Mouse (Mus musculus) MEL (cell line): ENCODE results near the gene Mrps25. TPM values are rescaled to one million over a fixed set of nuclear protein-coding genes. Genes with fewer than 3 reads are reported as not detected.

Experiments
- DNase-seq: peaks from one replicate; pipeline ENCODE4 v3.0.0; 2011; ENCODE audit warnings: low read depth, low spot score
- H3K27ac ChIP-seq: 2 replicates; pipeline ENCODE4 v1.5.1; 2012; ENCODE audit warnings: low read depth, mild to moderate bottlenecking, control low read depth, low read length, moderate library complexity; ENCODE audit not compliant: control insufficient read depth
- H3K27me3 ChIP-seq, 2 experiments: fragments of 150-350 bp in 1 of 2; sonication (generic) in 1 of 2; 2 replicates each; pipeline ENCODE4 v1.6.1; 2012; ENCODE audit warnings: low read length in 2 of 2, mild to moderate bottlenecking in 2 of 2, improper control_type of control experiment in 1 of 2, moderate library complexity in 1 of 2; ENCODE audit not compliant: insufficient read depth in 2 of 2, control insufficient read depth in 1 of 2
- H3K36me3 ChIP-seq, 2 experiments: 2 replicates each; pipeline ENCODE4 v1.6.1; 2012 to 2014; ENCODE audit warnings: low read length in 2 of 2, improper control_type of control experiment in 1 of 2, inconsistent platforms in 1 of 2, mild to moderate bottlenecking in 1 of 2; ENCODE audit not compliant: insufficient read depth in 2 of 2, control insufficient read depth in 1 of 2
- H3K4me1 ChIP-seq, 2 experiments: fragments of 150-350 bp in 1 of 2; sonication (generic) in 1 of 2; 2 replicates each; pipeline ENCODE4 v1.6.1; 2012; ENCODE audit warnings: low read length in 2 of 2, improper control_type of control experiment in 1 of 2, mild to moderate bottlenecking in 1 of 2; ENCODE audit not compliant: insufficient read depth in 2 of 2, control insufficient read depth in 1 of 2
- H3K4me3 ChIP-seq, 2 experiments: fragments of 150-350 bp in 1 of 2; sonication (generic) in 1 of 2; 2 replicates each; pipeline ENCODE4 v1.5.1; 2012; ENCODE audit warnings: low read depth in 2 of 2, low read length in 2 of 2, mild to moderate bottlenecking in 2 of 2, moderate library complexity in 2 of 2, control low read depth in 1 of 2, improper control_type of control experiment in 1 of 2; ENCODE audit not compliant: control insufficient read depth in 1 of 2, insufficient read depth in 1 of 2
- H3K79me2 ChIP-seq: 2 replicates; pipeline ENCODE4 v1.6.1; 2012; ENCODE audit warnings: mild to moderate bottlenecking, low read length, moderate library complexity; ENCODE audit not compliant: control insufficient read depth, poor library complexity, insufficient read depth
- H3K9ac ChIP-seq: 2 replicates; pipeline ENCODE4 v1.6.1; 2012; ENCODE audit warnings: low read depth, mild to moderate bottlenecking, control low read depth, low read length, moderate library complexity; ENCODE audit not compliant: control insufficient read depth, poor library complexity, severe bottlenecking
- H3K9me3 ChIP-seq: fragments of 150-350 bp; sonication (generic); replicated peaks from 2 replicates; pipeline ENCODE4 v1.6.1; 2012; ENCODE audit warnings: mild to moderate bottlenecking, low read length, improper control_type of control experiment, moderate library complexity; ENCODE audit not compliant: insufficient read depth
- BHLHE40 ChIP-seq: IDR thresholded peaks from 2 replicates; pipeline ENCODE4 v1.6.1; 2012; ENCODE audit warnings: low read depth, mild to moderate bottlenecking, inconsistent platforms, low read length, improper control_type of control experiment, borderline replicate concordance
- CHD1 ChIP-seq: IDR thresholded peaks from 2 replicates; pipeline ENCODE4 v1.6.1; 2012; ENCODE audit warnings: low read depth, mild to moderate bottlenecking, inconsistent platforms, low read length, improper control_type of control experiment
- CTCF ChIP-seq, 3 experiments: IDR thresholded peaks in 2 of 3; conservative IDR thresholded peaks in 1 of 3; 2 replicates each; pipeline ENCODE4 v1.5.1; 2011 to 2012; ENCODE audit warnings: low read length in 3 of 3, low read depth in 2 of 3, mild to moderate bottlenecking in 2 of 3, improper control_type of control experiment in 1 of 3, inconsistent platforms in 1 of 3, mixed read lengths in 1 of 3, moderate library complexity in 1 of 3; ENCODE audit not compliant: control insufficient read depth in 1 of 3, insufficient read depth in 1 of 3, poor library complexity in 1 of 3, severe bottlenecking in 1 of 3
- ELF1 ChIP-seq: IDR thresholded peaks from 2 replicates; pipeline ENCODE4 v1.6.1; 2014; ENCODE audit warnings: low read depth, mild to moderate bottlenecking, inconsistent platforms, low read length, improper control_type of control experiment, moderate library complexity
- EP300 ChIP-seq, 2 experiments: IDR thresholded peaks; 2 replicates each; pipeline ENCODE4 v1.6.1; 2011; ENCODE audit warnings: improper control_type of control experiment in 2 of 2, low read length in 2 of 2, low read depth in 1 of 2, mild to moderate bottlenecking in 1 of 2
- ETS1 ChIP-seq: IDR thresholded peaks from 2 replicates; pipeline ENCODE4 v1.6.1; 2012; ENCODE audit warnings: low read depth, mild to moderate bottlenecking, inconsistent platforms, low read length, improper control_type of control experiment, moderate library complexity
- GATA1 ChIP-seq: IDR thresholded peaks from 2 replicates; pipeline ENCODE4 v1.6.1; 2011; ENCODE audit warnings: low read depth, low read length, improper control_type of control experiment
- HCFC1 ChIP-seq: IDR thresholded peaks from 2 replicates; pipeline ENCODE4 v1.6.1; 2012; ENCODE audit warnings: low read depth, mild to moderate bottlenecking, inconsistent platforms, low read length, improper control_type of control experiment, moderate library complexity
- JUND ChIP-seq: IDR thresholded peaks from 2 replicates; pipeline ENCODE4 v1.6.1; 2011; ENCODE audit warnings: low read depth, mild to moderate bottlenecking, improper control_type of control experiment, low read length
- KAT2A ChIP-seq: conservative IDR thresholded peaks from 2 replicates; pipeline ENCODE4 v1.6.1; 2012; ENCODE audit warnings: low read depth, low read length, improper control_type of control experiment, inconsistent platforms
- MAX ChIP-seq: IDR thresholded peaks from 2 replicates; pipeline ENCODE4 v1.6.1; 2011; ENCODE audit warnings: low read length, improper control_type of control experiment
- MEF2A ChIP-seq: IDR thresholded peaks from 2 replicates; pipeline ENCODE4 v1.6.1; 2014; ENCODE audit warnings: low read depth, mild to moderate bottlenecking, inconsistent platforms, low read length, improper control_type of control experiment; ENCODE audit not compliant: poor library complexity, insufficient replicate concordance, severe bottlenecking; ENCODE audit errors: extremely low read depth
- MXI1 ChIP-seq: IDR thresholded peaks from 2 replicates; pipeline ENCODE4 v1.6.1; 2011; ENCODE audit warnings: mild to moderate bottlenecking, low read depth, low read length, improper control_type of control experiment
- MYB ChIP-seq: IDR thresholded peaks from 2 replicates; pipeline ENCODE4 v1.6.1; 2011; ENCODE audit warnings: mild to moderate bottlenecking, low read depth, low read length, improper control_type of control experiment
- NELFE ChIP-seq: IDR thresholded peaks from 2 replicates; pipeline ENCODE4 v1.6.1; 2011; ENCODE audit warnings: low read depth, low read length, improper control_type of control experiment
- POLR2A ChIP-seq, 2 experiments: IDR thresholded peaks; 2 replicates each; pipeline ENCODE4 v1.6.1; 2011 to 2012; ENCODE audit warnings: low read length in 2 of 2, mild to moderate bottlenecking in 2 of 2, control low read depth in 1 of 2, improper control_type of control experiment in 1 of 2, low read depth in 1 of 2, moderate library complexity in 1 of 2; ENCODE audit not compliant: control insufficient read depth in 1 of 2, insufficient read depth in 1 of 2, poor library complexity in 1 of 2
- POLR2AphosphoS2 ChIP-seq: IDR thresholded peaks from 2 replicates; pipeline ENCODE4 v1.6.1; 2011; ENCODE audit warnings: low read length, improper control_type of control experiment
- RAD21 ChIP-seq: IDR thresholded peaks from 2 replicates; pipeline ENCODE4 v1.6.1; 2011; ENCODE audit warnings: mild to moderate bottlenecking, low read depth, low read length, improper control_type of control experiment
- SIN3A ChIP-seq: IDR thresholded peaks from 2 replicates; pipeline ENCODE4 v1.6.1; 2012; ENCODE audit warnings: low read length, improper control_type of control experiment, inconsistent platforms
- TBP ChIP-seq: IDR thresholded peaks from 2 replicates; pipeline ENCODE4 v1.8.0; 2011; ENCODE audit warnings: low read depth, low read length, improper control_type of control experiment
- TCF12 ChIP-seq: IDR thresholded peaks from 2 replicates; pipeline ENCODE4 v1.6.1; 2014; ENCODE audit warnings: low read depth, mild to moderate bottlenecking, inconsistent platforms, low read length, improper control_type of control experiment, moderate library complexity
- UBTF ChIP-seq: IDR thresholded peaks from 2 replicates; pipeline ENCODE4 v1.6.1; 2012; ENCODE audit warnings: low read depth, mild to moderate bottlenecking, inconsistent platforms, low read length, improper control_type of control experiment, moderate library complexity, borderline replicate concordance; ENCODE audit not compliant: insufficient read depth
- USF1 ChIP-seq: IDR thresholded peaks from 2 replicates; pipeline ENCODE4 v1.6.1; 2014; ENCODE audit warnings: low read depth, mild to moderate bottlenecking, inconsistent platforms, low read length, improper control_type of control experiment, moderate library complexity
- ZC3H11A ChIP-seq: IDR thresholded peaks from 2 replicates; pipeline ENCODE4 v1.6.1; 2012; ENCODE audit warnings: low read depth, mild to moderate bottlenecking, inconsistent platforms, low read length, improper control_type of control experiment
- ZMIZ1 ChIP-seq: IDR thresholded peaks from 2 replicates; pipeline ENCODE4 v1.6.1; 2012; ENCODE audit warnings: low read depth, mild to moderate bottlenecking, inconsistent platforms, low read length, improper control_type of control experiment, moderate library complexity
- ZNF384 ChIP-seq: IDR thresholded peaks from 2 replicates; pipeline ENCODE4 v1.6.1; 2012; ENCODE audit warnings: low read depth, mild to moderate bottlenecking, inconsistent platforms, low read length, improper control_type of control experiment
- polyA plus RNA-seq, 2 experiments: library from polyadenylated mRNA; stranded (reverse) in 1 of 2; unstranded in 1 of 2; fragments of >175 nt in 1 of 2; fragments of >200 nt in 1 of 2; gene quantifications; 2 replicates each; pipeline versions ENCODE4 v1.2.1 to v1.2.4; 2012; ENCODE audit warnings: low replicate concordance in 2 of 2, low read depth in 1 of 2; ENCODE audit not compliant: insufficient read length in 2 of 2, insufficient read depth in 1 of 2, missing spikeins in 1 of 2
- total RNA-seq: library from RNA; depleted of rRNA; stranded (reverse); fragments of 300-350 nt; gene quantifications from 2 replicates; pipeline ENCODE4 v1.2.3, GENCODE M21; 2012; rRNA removed

Gene Mrps25
- total RNA-seq (87.7 and 109 TPM in 2 replicates), polyA plus RNA-seq (100 to 1,000 TPM in 1 of 2 experiments, 10 to 100 TPM in 1; 94.7 to 261 TPM)

GRCm38 (mm10) chr6:92183621-92184131 is at the start of gene Mrps25:
Gene Mrps25 (minus strand): TSS chr6:92184033.
- TF ChIP-seq MXI1 (peak; percentile 55), TBP (peak; percentile 62), MEF2A (no peak), MYB (no peak), TCF12 (peak; percentile 47; the same call in 1 of the 2 replicates), KAT2A (peak; percentile 95), RAD21 (no peak), MAX (peak; percentile 24; the same call in 1 of the 2 replicates), SIN3A (peak; percentile 75; the same call in 1 of the 2 replicates), ELF1 (0 out of 2 replicates have a peak, but pooled peaks have one; percentile 38), GATA1 (no peak), JUND (no peak), NELFE (peak; percentile 81), BHLHE40 (no peak), ZC3H11A (no peak), HCFC1 (peak; percentile 100), ZNF384 (no peak), ETS1 (no peak), POLR2AphosphoS2 (peak; percentile 90), UBTF (no peak), CHD1 (no peak), EP300 (IDR thresholded peaks at IDR 0.05; ENCODE audit: low read depth in 1 of 2, low read length in 2 of 2) (no peak), POLR2A (IDR thresholded peaks at IDR 0.05; ENCODE audit: control insufficient read depth in 1 of 2, insufficient read depth in 1 of 2, low read depth in 1 of 2, low read length in 2 of 2, poor library complexity in 1 of 2) (peak; percentile 91 to 92), ZMIZ1 (no peak; the same call in 1 of the 2 replicates), USF1 (no peak), CTCF (IDR thresholded peaks at IDR 0.05 in 2 of 3, conservative IDR thresholded peaks at IDR 0.05 in 1 of 3; ENCODE audit: control insufficient read depth in 1 of 3, insufficient read depth in 1 of 3, low read depth in 2 of 3, low read length in 3 of 3, poor library complexity in 1 of 3, severe bottlenecking in 1 of 3) (no peak)
- Histone ChIP-seq H3K4me3 (peak within 1 kb of the TSS; percentile 81 to 96), H3K9ac (peak within 1 kb of the TSS; percentile 89), H3K27me3 (no peaks in the 10 kb centered on the region), H3K36me3 (peaks cover 0 to 32% of the 10 kb centered on the region in 2 experiments; a peak in 3 of 4 replicates), H3K9me3 (no peaks in the 10 kb centered on the region), H3K4me1 (peaks cover 9 to 25% of the 10 kb centered on the region in 2 experiments), H3K27ac (peak within 1 kb of the TSS; percentile 60), H3K79me2 (peaks cover 35% of the 10 kb centered on the region)
- DNase-seq: peak; percentile 78
